Mouse (Mus musculus) kidney, adult 11 months (tissue): Measurements from ENCODE around the gene Cdk5rap3.

Source experiments
- DNase-seq: peaks from one replicate; pipeline ENCODE4 v3.0.0; 2022

The Cdk5rap3 gene

DNA sequence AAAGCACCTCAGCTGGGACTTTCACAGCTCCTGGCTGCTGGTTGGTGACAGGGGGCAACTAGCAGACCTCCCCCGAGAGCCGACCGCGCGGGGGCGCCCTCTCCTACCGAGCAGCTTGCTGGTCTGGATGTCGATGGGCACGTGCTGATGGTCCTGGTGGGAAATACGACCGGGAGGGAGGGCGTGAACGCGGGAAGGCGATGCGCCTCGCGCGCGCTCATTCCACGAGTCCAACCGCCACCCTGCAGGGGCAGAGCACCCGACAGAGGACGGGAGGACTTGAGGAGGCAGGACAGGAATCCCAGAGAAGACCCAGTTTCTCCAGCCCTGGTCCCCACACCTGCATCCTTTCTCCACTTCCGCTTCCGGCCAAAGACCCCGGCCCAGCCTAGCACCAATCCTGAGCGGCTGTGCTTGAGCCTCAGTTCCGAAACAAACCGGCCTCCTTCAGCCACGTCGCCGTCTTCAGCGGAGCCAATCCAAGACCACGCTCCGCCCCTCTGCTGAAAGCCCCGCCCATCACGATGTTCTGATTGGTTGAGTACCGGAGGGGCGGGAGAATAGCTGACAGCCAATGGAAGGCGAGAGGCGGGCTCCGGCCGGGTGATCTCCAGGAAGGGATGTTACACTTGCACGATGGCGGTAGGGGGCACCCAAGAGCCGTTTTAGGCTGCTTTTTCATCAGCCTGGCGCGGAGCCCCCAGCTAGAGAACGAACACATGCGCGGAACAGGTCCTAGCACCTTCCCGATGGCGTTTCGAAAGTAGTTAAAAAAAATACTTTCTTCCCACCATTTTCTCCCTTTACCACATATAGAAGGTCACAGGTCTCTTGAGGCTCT lies at the start of gene Cdk5rap3:
Gene Cdk5rap3, minus strand, starts transcription at position 453 of the 841 bp plus-strand sequence.
- peak; percentile 99 for DNase-seq

DNA sequence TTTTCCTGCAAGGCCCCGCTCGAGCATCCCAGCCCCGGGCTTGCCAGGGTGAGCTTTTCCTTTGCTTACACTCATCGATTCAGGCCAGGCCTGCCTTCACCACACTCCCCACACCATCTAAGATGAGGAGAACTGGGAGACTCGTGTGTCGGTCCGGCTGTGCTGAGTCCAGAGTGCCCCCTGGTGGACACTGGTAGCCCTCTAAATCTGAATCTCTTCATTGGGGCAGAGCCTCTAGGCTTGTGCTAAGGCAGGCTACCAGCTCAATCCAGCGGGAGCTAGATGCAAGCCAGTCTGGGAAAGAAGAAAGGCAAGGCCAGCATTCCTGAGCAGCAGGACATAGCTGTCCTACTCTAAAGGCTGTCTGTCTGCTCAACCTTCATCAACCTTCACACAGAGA lies 47.3 kb upstream of the Cdk5rap3 start:
- peak; percentile 94 for DNase-seq

DNA sequence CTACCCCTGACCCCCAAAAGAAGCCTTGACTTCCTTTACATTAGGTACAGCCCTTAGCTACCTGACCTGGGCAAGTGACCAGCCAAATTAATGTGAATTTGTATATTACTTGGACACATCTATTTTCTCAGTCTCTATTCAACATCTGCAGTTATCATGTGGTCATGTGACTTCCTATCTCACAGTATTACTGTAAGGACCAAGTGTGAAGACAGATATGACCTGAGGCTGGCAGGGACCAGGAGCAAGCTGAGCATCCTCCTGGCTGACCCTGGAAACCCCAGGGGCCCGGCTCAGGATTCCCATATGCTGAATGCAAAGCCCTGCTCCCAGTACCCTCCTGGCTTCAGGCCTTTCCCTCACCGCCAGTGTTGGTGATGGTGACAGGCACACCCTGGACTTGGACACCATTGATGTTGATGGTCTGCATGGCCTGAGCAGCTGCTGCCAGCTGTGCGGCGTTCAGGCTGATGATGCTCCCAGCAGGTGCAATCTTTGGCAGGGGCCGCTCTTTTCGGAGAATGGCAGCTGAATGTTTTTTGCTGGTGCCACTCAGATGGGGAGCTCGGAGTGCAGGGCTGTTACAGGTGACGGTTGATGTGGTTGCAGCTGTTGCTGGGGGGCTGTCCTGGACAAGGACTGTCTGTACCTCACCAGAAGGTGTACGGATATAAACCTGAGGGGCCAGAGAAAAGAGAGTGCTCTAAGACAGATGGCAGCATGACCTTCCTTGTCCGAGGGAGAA lies 40.9 kb upstream of the Cdk5rap3 start:
- DNase-seq, result no peak

DNA sequence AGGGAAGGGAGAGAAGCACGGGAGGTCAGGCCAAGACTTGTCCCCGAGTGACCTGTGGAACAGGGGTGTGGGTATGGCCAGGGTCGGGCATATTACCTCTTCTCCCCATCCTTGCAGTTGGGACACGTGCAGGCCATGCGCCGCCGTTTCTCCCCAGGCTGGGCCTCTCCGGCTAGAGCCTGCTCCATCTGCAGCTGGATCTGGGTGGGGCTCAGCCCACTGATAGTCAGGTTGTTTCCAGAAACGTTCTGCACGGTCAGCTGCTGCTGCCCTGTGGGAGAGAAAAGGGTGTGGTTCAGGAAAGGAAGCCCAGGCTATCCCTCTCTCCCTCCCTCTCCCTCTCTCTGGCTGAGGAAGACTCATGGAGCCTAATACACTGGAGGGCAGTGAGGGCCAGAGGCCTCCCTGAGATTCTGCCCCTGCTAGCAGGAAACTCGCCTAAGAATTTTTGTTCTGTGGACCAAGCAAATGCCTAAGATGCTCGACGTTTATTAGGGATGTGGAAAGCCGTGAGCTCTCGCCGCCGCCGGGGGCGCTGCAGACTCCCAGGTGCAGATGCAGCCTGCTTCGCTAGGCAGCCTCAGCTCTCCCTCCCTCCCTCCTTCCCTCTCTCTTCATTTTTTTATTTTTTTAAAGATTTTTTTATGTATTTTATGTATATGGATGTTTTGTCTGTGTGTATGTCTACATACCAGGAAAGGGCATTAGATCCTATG lies 39.9 kb upstream of the Cdk5rap3 start:
- DNase-seq, result no peak

DNA sequence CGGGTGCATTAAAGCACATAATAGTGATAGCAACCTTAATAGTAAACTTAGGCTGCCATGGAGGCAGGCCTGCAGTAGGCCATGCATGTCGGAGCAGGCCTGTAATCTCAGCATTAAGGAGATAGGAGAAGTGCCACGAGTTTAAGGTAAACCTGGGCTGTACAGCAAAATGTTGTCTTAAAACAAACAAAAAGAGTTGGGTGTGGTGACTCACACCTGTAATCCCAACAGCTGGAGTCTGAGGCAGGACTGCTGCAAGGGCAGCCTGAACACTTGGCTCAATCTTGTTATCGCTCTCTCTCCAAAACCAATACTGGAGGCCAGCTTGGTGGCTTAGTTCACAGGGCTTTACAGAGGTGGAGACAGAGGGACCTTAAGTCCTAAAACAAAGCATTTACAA lies 38.8 kb upstream of the Cdk5rap3 start:
- no peak for DNase-seq

DNA sequence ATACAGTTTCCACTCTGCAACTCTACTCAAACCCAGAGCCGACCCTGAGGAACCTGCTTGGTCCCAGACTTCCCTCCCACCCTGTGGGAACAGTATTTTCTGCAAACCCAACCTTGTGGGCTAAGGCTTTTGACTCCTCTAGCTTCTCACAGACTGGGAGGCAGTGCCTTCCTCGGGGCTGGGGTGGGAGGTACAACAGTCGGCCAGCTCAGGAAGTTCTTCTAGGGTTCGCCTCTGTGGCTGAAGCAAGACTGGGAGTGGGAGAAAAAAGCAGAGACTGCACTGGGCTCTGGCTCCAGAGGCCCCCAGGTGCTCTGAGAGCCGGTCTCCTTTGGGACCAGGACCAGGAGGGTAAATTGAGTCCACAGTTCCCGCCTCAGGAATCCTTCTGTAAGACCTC lies 36.6 kb upstream of the Cdk5rap3 start:
- no peak for DNase-seq

DNA sequence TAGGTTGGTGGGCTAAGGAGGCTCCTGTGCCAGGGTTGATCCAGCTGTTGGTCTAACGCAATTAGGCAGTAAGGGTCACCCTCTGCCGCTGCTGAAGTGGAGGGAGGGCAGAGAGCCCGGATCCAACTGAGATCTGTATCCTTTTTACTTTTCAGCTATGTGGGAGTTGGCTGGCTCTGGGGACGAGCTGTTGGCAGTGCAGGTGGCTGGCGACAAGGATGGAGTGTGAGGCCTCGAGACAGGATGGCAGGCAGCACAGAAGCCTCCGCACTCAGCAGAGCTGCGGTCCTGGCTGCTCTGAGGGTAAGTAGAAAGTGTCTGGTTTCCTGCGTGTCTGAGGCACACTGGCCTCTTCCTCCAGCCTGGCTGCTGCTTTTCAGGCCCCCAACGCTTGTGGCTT lies 36.1 kb upstream of the Cdk5rap3 start:
- DNase-seq, result no peak

DNA sequence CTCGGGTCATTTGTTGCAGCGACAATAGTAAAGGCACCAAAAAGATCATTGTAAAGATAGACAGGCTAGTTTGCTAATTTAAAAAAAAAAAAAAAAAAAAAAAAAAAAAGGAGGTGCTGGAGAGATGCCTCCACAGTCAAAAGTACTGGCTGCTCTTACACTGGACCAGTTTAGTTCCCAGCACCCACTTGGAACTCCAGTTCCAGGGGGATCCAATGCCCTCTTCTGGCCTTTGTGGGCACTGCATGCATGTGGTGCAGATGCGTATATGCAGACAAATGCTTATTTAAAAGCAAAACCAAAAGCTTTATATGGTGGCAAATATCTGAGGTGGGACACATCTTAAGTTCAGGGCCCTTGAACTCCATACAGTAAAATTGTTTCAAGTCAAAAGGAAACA lies 34.5 kb upstream of the Cdk5rap3 start:
- no peak for DNase-seq

DNA sequence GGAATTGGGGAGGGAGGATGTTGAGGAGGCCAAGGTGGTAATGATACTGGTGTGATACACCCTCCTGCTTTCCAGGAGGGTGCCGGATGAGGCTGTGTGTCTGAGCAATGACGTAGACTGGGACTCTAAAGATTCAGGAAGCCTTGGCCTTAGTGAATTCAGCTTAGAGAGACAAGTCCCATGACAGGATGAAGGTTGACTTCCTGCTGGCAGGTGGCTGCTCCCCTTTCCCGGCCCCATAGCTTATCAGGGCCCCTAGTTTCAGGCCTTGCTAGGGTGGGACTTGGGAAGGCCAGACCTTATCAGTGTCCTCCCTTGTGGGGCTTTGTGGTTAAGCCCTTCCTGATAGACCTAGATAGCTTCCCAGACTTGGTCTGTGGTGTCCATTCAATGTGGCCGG lies 31.6 kb upstream of the Cdk5rap3 start:
- DNase-seq, result no peak

DNA sequence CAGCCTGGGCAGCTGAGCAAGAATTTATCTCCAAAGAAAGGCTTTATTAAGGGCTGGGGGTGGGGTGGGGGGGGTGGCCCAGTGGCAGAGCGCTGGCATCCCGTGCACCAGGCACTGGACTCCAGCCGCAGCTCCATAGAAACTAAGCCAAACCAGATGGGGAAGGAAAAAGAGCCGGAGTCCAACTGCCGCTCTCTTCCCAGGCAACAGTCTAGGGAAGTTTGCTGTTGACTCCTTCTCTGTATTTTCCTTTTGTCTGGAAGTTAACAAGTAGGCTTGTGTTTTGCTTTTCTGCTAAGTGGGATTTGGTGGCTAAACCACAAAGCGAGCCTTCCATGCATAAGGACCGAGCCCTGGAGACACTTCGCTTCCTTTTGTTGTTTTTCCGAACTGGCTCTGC lies 30.2 kb upstream of the Cdk5rap3 start:
- no peak for DNase-seq

DNA sequence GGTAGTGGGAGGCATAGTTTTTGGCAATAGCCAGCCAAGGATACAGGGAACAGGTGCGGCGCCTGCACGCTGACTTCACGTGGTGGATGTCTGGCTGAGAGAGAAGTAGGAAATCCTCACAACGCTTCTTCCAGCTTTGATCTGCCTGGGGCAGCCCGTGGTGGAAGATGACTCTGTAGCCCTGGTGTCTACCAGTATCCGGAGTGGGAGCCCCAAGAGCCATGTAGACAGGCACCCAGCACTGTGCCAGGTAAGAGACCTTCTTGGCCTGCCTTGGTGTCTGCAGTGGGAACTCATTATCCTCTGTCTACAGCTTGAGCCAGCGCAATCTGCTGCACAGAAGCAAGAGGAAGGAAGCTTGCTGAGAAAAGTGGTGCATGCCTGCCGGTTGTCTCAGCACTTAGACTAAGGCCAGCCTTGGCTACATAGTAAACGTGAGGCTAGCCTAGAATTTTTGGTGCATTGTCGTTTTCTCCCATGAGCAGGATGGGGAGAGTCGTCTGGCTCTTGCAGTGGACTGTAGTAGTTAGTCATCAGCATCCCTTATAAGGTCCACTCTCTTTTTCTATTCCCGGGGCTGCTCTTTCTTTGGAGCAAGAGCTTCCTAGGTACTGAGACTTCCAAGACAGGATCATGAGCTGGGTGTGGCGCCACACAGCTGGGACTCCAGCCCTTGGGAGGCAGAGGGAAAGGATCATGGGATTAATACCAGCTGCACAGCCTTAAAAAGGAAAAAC lies 28.7 kb upstream of the Cdk5rap3 start:
- DNase-seq, result no peak

DNA sequence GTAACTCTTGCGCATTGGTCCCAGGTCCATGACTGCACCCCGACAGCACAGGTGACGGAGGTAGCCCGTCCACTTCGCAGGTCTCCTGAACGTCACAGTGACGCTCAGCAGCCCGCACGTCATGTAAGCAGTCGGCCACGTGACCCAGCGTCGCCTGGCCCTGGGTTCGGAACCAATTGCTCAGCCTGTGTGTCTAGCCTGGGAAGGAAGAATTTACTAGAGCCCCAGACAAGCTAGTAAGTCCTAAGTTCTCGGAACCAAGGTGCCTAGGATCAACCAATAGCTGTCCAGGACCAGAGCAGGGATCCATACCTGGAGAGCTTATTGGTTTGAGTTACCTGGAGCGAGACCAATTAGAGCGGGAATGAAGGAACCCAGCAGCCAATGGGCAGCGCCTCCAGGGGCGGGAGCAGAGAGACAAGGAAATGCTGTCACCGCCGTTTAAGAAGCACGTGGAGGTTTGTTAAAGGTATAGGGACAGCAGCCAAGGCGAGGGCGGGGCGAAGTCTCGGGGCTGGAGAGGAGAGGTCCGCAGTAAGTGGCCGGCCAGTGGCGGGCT lies 27.5 kb upstream of the Cdk5rap3 start, which contains the start of gene Pnpo:
Gene Pnpo, minus strand, starts transcription at position 241 of the 559 bp plus-strand sequence.
- DNase-seq, result peak; percentile 98

DNA sequence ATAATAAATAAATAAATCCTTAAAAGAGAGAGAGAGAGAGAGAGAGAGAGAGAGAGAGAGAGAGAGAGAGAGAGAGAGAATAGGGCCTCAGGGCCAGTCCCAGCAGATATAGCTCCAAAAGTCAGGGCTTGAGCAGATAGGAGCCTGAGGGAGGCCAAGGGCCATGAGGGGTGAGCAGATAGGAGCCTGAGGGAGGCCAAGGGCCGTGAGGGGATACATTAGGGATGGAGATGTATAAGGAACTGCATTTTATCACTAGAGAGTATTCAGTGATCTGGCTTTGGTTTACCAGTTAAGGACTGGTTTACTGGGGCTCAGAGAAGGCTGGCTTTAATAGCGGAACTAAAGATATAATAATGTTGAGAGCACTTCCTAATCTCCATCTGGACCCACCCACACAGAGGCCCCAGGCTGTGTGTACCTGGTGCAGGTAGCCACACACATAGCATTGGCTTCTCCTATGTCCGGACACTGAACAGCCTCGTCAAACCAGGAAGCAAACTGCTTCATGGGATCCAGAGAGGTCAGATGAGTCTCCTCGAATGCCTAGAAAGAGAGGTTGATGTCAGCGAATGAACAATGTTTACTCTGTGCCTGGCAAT lies 25.8 kb upstream of the Cdk5rap3 start:
- DNase-seq, result no peak

DNA sequence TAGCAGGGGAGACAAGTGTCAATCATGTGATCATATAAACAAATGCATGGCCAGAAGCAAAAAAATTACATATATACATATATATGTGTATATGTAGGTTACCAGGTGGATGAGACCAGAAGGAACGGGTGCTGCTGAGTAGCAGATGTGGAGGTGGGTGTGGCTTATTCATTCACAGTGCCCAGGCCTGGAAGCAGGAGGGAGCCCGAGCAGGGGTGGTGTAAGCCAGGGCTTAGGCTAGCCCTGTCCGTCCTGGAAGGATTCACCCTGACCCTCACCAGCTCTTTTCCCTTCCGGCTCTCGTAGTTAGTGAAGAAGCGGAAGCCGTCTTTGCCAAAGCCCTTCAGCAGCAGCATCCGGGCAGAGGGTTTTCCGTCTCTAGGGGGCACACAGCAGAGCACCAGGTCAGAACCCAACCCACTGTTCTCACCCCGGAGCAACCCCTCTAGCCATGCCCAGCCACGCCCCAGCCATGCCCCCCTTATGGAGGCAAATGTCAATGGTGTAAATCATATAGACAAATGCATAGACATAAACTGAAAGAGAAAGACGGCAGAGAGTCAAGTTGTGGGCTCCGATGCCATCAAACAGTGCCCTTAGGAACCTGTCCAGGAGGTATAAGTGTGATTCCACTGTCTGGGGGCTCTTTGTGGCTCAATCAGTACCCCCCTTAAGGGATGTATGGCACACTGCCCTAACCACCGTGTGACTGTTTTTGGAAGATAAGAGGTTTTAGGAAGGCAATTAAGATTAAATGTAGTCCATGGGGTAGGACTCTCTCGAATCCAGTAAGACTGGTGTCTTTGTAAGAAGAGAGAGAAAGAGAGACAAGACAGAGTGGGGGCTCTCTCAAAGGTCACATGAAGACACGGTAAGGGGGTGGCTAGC lies 24.5 kb upstream of the Cdk5rap3 start:
- DNase-seq, result no peak

DNA sequence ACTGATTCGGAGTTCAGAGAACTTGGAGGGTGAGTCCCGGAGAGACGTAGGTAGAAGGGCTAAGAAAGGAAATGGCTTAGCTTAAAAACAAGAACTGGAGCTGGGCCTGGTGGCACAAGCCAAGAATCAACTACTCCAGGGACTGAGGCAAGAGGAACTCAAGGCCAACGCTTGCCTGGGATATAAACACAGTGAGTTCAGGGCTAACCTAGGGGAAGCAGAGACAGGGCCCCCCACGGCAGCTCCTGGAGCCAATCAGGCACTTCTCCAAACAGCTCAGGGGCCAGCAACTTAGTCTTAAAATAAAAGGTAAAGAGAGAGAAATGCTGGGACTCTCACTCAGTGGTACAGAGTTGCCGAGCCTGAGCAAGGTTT lies 22.1 kb upstream of the Cdk5rap3 start:
- no peak for DNase-seq

DNA sequence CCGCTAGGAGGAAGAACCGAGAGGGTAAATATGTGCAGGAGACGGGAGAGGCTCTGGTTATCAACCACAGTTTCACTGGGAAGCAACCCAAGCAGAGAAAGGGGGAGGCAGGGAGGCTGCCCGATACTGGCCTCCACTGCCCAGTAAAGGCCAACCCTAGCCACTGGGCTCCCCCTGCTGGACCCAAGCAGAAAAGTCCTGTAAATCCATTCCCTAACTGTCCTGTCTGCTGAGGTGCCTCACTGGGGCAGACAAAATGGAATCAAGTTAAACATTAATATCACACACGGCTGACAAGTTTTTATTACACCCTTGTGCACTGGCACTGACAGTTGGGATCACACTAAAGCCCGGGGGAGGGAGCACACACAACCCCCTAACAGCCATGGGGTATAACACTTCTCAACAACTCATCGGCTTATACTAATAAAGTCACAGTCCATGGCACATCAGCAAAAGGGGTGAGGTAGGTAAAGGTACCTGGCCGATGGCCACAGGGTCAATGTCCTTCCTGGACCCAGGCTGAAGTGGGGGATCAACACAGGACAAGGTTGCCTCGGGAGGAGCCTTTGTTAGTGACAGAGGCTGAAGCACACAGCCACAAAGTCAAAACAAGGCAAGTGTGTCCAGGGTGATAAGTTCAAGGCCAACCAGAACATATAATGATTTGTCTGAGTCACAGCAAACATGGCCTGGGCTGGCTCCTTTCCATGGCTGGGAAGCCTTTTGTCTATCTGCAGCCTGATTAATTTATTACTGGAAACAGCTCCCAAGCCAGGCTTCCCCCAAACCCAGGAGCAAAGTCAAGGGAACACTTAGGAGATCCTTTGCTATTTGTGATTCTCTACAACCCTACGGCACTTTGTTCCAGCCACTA lies 21.5 kb upstream of the Cdk5rap3 start:
- peak; percentile 92 for DNase-seq

DNA sequence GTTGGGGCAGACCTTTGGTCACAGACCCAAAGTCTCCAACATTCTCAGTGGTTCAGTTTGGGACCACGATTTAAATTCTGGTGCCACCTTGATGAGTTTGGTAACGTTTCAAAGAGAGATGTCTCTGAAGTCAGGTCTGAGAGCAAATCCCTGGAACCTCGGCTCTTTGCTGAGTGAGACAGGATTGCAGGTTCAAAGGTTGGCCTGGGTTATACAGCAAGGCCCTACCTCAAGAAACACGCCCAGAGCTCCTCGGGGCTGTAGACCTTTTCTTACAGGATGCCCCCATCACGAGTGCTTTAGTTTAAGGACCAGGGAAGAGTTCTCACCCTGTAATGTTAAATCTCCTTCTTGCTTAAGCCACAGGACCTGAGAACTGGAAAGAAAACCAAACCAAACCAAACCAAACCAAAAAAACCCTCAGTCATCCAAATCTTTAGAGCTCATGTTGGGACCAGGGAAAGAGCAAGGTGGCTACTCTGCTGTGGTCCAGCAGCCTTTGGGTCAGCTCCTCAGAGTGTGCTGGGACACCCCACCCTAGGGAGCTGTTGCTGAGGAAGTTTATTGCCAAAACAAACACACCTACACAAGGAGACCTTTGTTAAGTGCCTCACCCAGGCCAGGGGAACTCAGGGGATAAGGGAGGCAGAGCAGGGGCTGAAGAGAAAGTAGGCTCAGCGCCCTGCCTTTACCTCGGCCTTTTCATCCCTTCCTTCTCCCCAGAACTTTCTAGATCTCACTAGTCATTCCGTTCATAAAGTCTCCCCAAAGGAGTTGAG lies 19.8 kb upstream of the Cdk5rap3 start:
- DNase-seq, result no peak

DNA sequence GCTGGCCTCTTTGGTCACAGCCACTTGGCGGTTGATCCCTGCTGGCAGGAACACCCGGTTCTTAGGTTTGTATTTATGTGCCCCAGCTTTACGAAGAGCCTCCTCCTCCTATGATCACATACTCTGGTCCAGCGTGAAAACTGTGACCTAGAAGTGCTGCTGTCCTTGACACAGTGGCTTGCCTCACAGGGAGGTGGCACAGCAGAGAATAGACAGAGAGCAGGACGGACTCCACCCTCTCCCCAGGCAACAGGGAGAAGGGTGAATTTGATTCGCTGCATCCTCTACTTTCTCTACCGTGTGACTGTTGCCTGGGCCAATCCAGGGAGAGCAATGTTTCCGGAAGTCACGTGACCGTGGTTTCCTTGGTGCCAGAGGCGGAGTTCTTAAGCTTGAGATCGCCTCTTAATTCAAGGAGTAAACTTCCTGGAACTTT lies 18.6 kb upstream of the Cdk5rap3 start:
- peak; percentile 97 for DNase-seq
